Mouse (Mus musculus) kidney, postnatal 0 days (tissue): Measurements from ENCODE around the gene Rasal2. TPM values are rescaled to one million over a fixed set of nuclear protein-coding genes. Genes with fewer than 3 reads are reported as not detected.
A peak's percentile ranks its signal among the peaks of the same experiment; 100 is the strongest.

Experiments
- ATAC-seq: fragments of 200-750 bp; cut with Nextera tagmentation; replicated peaks from 2 replicates; pipeline ENCODE4 v1.8.0; 2017; ENCODE audit warnings: low read depth, moderate number of reproducible peaks, moderate TSS enrichment, moderate library complexity; ENCODE audit not compliant: low FRiP score
- DNase-seq: peaks from one replicate; pipeline ENCODE4 v3.0.0-alpha.2; 2016; ENCODE audit warnings: low spot score
- H3K27ac ChIP-seq: fragments of 300-500 bp; sonication (generic); 2 replicates; pipeline ENCODE4 v1.5.1; 2014; ENCODE audit warnings: mild to moderate bottlenecking
- H3K27me3 ChIP-seq: fragments of 300-500 bp; sonication (generic); 2 replicates; pipeline ENCODE4 v1.6.1; 2014; ENCODE audit warnings: low read length, mixed read lengths; ENCODE audit not compliant: insufficient read depth
- H3K36me3 ChIP-seq: fragments of 300-500 bp; sonication (generic); 2 replicates; pipeline ENCODE4 v1.6.1; 2014; ENCODE audit warnings: low read length, mixed read lengths; ENCODE audit not compliant: insufficient read depth
- H3K4me1 ChIP-seq: fragments of 300-500 bp; sonication (generic); replicated peaks from 2 replicates; pipeline ENCODE4 v1.6.1; 2014; ENCODE audit warnings: antibody characterized with exemption, low read length, mixed read lengths; ENCODE audit not compliant: insufficient read depth
- H3K4me2 ChIP-seq: fragments of 300-500 bp; sonication (generic); 2 replicates; pipeline ENCODE4 v1.6.1; 2014; ENCODE audit warnings: mild to moderate bottlenecking, low read length, moderate library complexity, mixed read lengths
- H3K4me3 ChIP-seq: fragments of 300-500 bp; sonication (generic); replicated peaks from 2 replicates; pipeline ENCODE4 v1.5.1; 2014; ENCODE audit warnings: low read depth, low read length
- H3K9ac ChIP-seq: fragments of 300-500 bp; sonication (generic); 2 replicates; pipeline ENCODE4 v1.6.1; 2014; ENCODE audit warnings: low read depth, low read length
- H3K9me3 ChIP-seq: fragments of 300-500 bp; sonication (generic); replicated peaks from 2 replicates; pipeline ENCODE4 v1.6.1; 2016; ENCODE audit warnings: low read length, inconsistent platforms, mixed read lengths
- CTCF ChIP-seq: IDR thresholded peaks from 2 replicates; pipeline ENCODE4 v1.5.1; 2016; ENCODE audit warnings: antibody characterized with exemption, low read depth, mild to moderate bottlenecking, moderate library complexity
- WGBS: fragments of 180-500 bp; shearing (Covaris S2); extraction: QIAGEN DNeasy Blood & Tissue Kit; methylation state at CpG from one replicate; pipeline ENCODE4 v1.1.7; 2014; 5-methylcytosine and 5-hydroxymethylcytosine counted together
- polyA plus RNA-seq: library from polyadenylated mRNA; unstranded; fragments of >200 nt; fragmentation: Nextera tagmentation; extraction: Ambion mirVana; gene quantifications from 2 replicates; pipeline ENCODE4 v1.2.1, GENCODE M21; 2015

The Rasal2 gene
- polyA plus RNA-seq, 1 experiment from 2014 or later: 7.5 TPM

- no peaks in the 10 kb centered on the region for H3K9me3 ChIP-seq
- no peaks in the 10 kb centered on the region for H3K36me3 ChIP-seq
- TF ChIP-seq CTCF: no peak
- WGBS: 16% methylated on average over 14 of the region's 14 CpGs
- H3K4me1 ChIP-seq: 0 out of 2 replicates have a peak, but pooled peaks cover 3% of the 10 kb centered on the region
- H3K4me3 ChIP-seq: no peak overlapping the region
- H3K4me2 ChIP-seq: 0 out of 2 replicates have a peak overlapping the region, but pooled peaks have one; percentile 11
- ATAC-seq: peak; percentile 69; the same call in 1 of the 2 replicates
- DNase-seq: no peak
- H3K9ac ChIP-seq: no peak overlapping the region
- no peak overlapping the region for H3K27ac ChIP-seq
- H3K27me3 ChIP-seq: no peaks in the 10 kb centered on the region
Observed at GRCm38 (mm10) chr1:157439973-157440641, 27.7 kb upstream of the Rasal2 start.

GRCm38 (mm10) chr1:157439101-157439500 is 26.7 kb upstream of the Rasal2 start:
- Histone ChIP-seq H3K4me3 (no peak overlapping the region), H3K9me3 (no peaks in the 10 kb centered on the region), H3K27ac (no peak overlapping the region), H3K36me3 (no peaks in the 10 kb centered on the region), H3K9ac (no peak overlapping the region), H3K4me1 (0 out of 2 replicates have a peak, but pooled peaks cover 3% of the 10 kb centered on the region), H3K4me2 (no peak overlapping the region), H3K27me3 (no peaks in the 10 kb centered on the region)
- TF ChIP-seq CTCF: no peak
- no peak for ATAC-seq
- DNase-seq: no peak
- 90% methylated on average over 4 of the region's 4 CpGs for WGBS

GRCm38 (mm10) chr1:157438290-157438689 is 25.9 kb upstream of the Rasal2 start:
- WGBS: 78% methylated on average over 2 of the region's 2 CpGs
- no peak overlapping the region for H3K27ac ChIP-seq

GRCm38 (mm10) chr1:157435926-157436325 is 23.5 kb upstream of the Rasal2 start:
- Histone ChIP-seq H3K4me3 (no peak overlapping the region), H3K27ac (no peak overlapping the region), H3K4me1 (no peaks in the 10 kb centered on the region), H3K27me3 (no peaks in the 10 kb centered on the region), H3K4me2 (no peak overlapping the region), H3K9ac (no peak overlapping the region), H3K36me3 (no peaks in the 10 kb centered on the region), H3K9me3 (no peaks in the 10 kb centered on the region)
- ATAC-seq (no peak), DNase-seq (no peak)
- no peak for TF ChIP-seq CTCF
- 73% methylated on average over 6 of the region's 6 CpGs for WGBS

More at GRCm38 (mm10) chr1:157438290-157438689, 25.9 kb upstream of the Rasal2 start:
- Histone ChIP-seq H3K9me3 (no peaks in the 10 kb centered on the region), H3K9ac (no peak overlapping the region), H3K4me3 (no peak overlapping the region), H3K27me3 (no peaks in the 10 kb centered on the region), H3K4me2 (no peak overlapping the region), H3K36me3 (no peaks in the 10 kb centered on the region), H3K4me1 (0 out of 2 replicates have a peak, but pooled peaks cover 1% of the 10 kb centered on the region)
- DNase-seq: no peak
- TF ChIP-seq CTCF: no peak
- no peak for ATAC-seq

GRCm38 (mm10) chr1:157434404-157434803 is 22.0 kb upstream of the Rasal2 start:
- H3K27me3 ChIP-seq: no peaks in the 10 kb centered on the region
- ATAC-seq: no peak
- WGBS: 91% methylated on average over 4 of the region's 4 CpGs

GRCm38 (mm10) chr1:157433316-157433715 is 20.9 kb upstream of the Rasal2 start:
- DNase-seq (no peak), ATAC-seq (no peak)
- Histone ChIP-seq H3K36me3 (no peaks in the 10 kb centered on the region), H3K9me3 (no peaks in the 10 kb centered on the region), H3K4me2 (no peak overlapping the region), H3K9ac (no peak overlapping the region), H3K4me3 (no peak overlapping the region), H3K4me1 (no peaks in the 10 kb centered on the region), H3K27ac (no peak overlapping the region), H3K27me3 (no peaks in the 10 kb centered on the region)
- TF ChIP-seq CTCF: no peak
- 47% methylated on average over 3 of the region's 3 CpGs for WGBS

More at GRCm38 (mm10) chr1:157434404-157434803, 22.0 kb upstream of the Rasal2 start:
- no peak overlapping the region for H3K4me2 ChIP-seq
- no peak for TF ChIP-seq CTCF
- no peak overlapping the region for H3K9ac ChIP-seq
- H3K9me3 ChIP-seq: no peaks in the 10 kb centered on the region
- H3K4me3 ChIP-seq: no peak overlapping the region
- no peak for DNase-seq
- H3K36me3 ChIP-seq: no peaks in the 10 kb centered on the region
- H3K27ac ChIP-seq: no peak overlapping the region
- H3K4me1 ChIP-seq: no peaks in the 10 kb centered on the region

- Histone ChIP-seq H3K27ac (no peak overlapping the region), H3K9me3 (no peaks in the 10 kb centered on the region), H3K4me1 (no peaks in the 10 kb centered on the region), H3K36me3 (no peaks in the 10 kb centered on the region), H3K4me2 (no peak overlapping the region), H3K4me3 (no peak overlapping the region), H3K9ac (no peak overlapping the region), H3K27me3 (no peaks in the 10 kb centered on the region)
- ATAC-seq (no peak), DNase-seq (no peak)
- TF ChIP-seq CTCF: no peak
- WGBS: 90% methylated on average over 3 of the region's 3 CpGs
Observed at GRCm38 (mm10) chr1:157428366-157428765, 16.0 kb upstream of the Rasal2 start.
